Mouse (Mus musculus): ENCODE results near the gene Shc1. TPM values are rescaled to one million over a fixed set of nuclear protein-coding genes. Genes with fewer than 3 reads are reported as not detected.
"Not testable (repeated sequence)": the region's sequence is repeated elsewhere in the genome, so short reads cannot be mapped to it uniquely, and the experiment has no call there.

The Shc1 gene
- polyA plus RNA-seq, 1 experiment from 2014 or later, result 48.6 TPM

DNA sequence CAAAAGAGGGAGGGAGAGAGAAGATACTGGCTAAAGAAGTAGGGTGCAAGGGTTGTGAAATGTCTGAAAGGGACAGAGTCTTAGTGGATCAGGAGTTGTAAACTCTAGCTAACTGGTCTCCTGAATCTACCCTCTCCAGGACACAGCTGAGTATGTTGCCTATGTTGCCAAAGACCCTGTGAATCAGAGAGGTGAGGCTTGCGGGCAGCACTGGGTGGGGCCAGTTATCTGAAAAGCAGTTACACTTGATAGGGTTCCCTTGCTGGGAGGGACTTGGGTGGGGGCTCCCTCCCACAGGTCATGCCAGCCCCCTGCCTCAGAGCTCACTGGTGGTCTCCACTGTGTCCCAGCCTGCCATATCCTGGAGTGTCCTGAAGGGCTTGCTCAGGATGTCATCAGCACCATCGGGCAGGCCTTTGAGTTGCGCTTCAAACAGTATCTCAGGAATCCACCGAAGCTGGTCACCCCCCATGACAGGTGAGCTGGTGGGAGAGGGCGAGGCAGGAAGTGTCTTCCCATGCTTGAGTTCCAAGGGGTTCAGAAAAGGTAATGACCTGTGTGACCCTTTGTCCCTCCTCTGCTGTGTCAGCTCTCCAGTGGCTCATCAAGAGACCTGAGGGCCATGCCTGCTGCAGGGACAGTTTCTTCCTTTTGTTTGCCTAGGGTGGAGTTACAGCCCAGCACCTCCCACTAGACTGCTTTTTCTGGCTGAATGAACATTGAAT, 6.3 kb downstream of the Shc1 start:
- no peak overlapping the region for H3K9ac ChIP-seq (ENCODE audit: low read depth, low read length)
- no peak overlapping the region for H3K4me3 ChIP-seq (ENCODE audit: low read depth, low read length)
- 0 out of 2 replicates have a peak, but pooled peaks have one; percentile 3 for TF ChIP-seq CTCF (IDR thresholded peaks at IDR 0.05; ENCODE audit: low read depth)
- H3K9me3 ChIP-seq (ENCODE audit: control insufficient read depth), result no peaks in the 10 kb centered on the region
- H3K27ac ChIP-seq (ENCODE audit: low read depth, low read length), result 0 out of 2 replicates have a peak overlapping the region, but pooled peaks have one; percentile 15
- peaks cover 40% of the 10 kb centered on the region for H3K36me3 ChIP-seq (ENCODE audit: control insufficient read depth, insufficient read depth)
- H3K4me1 ChIP-seq (replicated peaks; ENCODE audit: control insufficient read depth, insufficient read depth, low read length), result peaks cover 9% of the 10 kb centered on the region
- ATAC-seq, result no peak
- H3K4me2 ChIP-seq (replicated peaks; ENCODE audit: low read depth), result 0 out of 2 replicates have a peak overlapping the region, but pooled peaks have one; percentile 6
- 41% methylated on average over 5 of the region's 5 CpGs for WGBS
- no peaks in the 10 kb centered on the region for H3K27me3 ChIP-seq (replicated peaks; ENCODE audit: control insufficient read depth, insufficient read depth, low read length)

- peaks cover 9% of the 10 kb centered on the region for H3K4me1 ChIP-seq (replicated peaks; ENCODE audit: control insufficient read depth, insufficient read depth, low read length)
- H3K9ac ChIP-seq (ENCODE audit: low read depth, low read length), result no peak overlapping the region
- peaks cover 40% of the 10 kb centered on the region for H3K36me3 ChIP-seq (ENCODE audit: control insufficient read depth, insufficient read depth)
- ATAC-seq, result no peak
- H3K4me3 ChIP-seq (ENCODE audit: low read depth, low read length), result no peak overlapping the region
- H3K27me3 ChIP-seq (replicated peaks; ENCODE audit: control insufficient read depth, insufficient read depth, low read length), result no peaks in the 10 kb centered on the region
- H3K27ac ChIP-seq (ENCODE audit: low read depth, low read length), result no peak overlapping the region
- no peak for TF ChIP-seq CTCF (IDR thresholded peaks at IDR 0.05; ENCODE audit: low read depth)
- WGBS, result 64% methylated on average over 5 of the region's 5 CpGs
- H3K4me2 ChIP-seq (replicated peaks; ENCODE audit: low read depth), result no peak overlapping the region
- no peaks in the 10 kb centered on the region for H3K9me3 ChIP-seq (ENCODE audit: control insufficient read depth)
Observed at GRCm38 (mm10) chr3:89425141-89425525, 6.9 kb downstream of the Shc1 start.

GRCm38 (mm10) chr3:89425876-89426275, 7.6 kb downstream of the Shc1 start:
- no peaks in the 10 kb centered on the region for H3K27me3 ChIP-seq (replicated peaks; ENCODE audit: control insufficient read depth, insufficient read depth, low read length)
- peaks cover 40% of the 10 kb centered on the region for H3K36me3 ChIP-seq (ENCODE audit: control insufficient read depth, insufficient read depth)
- ATAC-seq, result no peak
- no peak overlapping the region for H3K4me3 ChIP-seq (ENCODE audit: low read depth, low read length)
- TF ChIP-seq CTCF (IDR thresholded peaks at IDR 0.05; ENCODE audit: low read depth), result no peak
- 94% methylated on average over 4 of the region's 4 CpGs for WGBS
- H3K4me2 ChIP-seq (replicated peaks; ENCODE audit: low read depth), result no peak overlapping the region
- H3K9ac ChIP-seq (ENCODE audit: low read depth, low read length), result no peak overlapping the region
- H3K27ac ChIP-seq (ENCODE audit: low read depth, low read length), result no peak overlapping the region
- H3K4me1 ChIP-seq (replicated peaks; ENCODE audit: control insufficient read depth, insufficient read depth, low read length), result peaks cover 8% of the 10 kb centered on the region
- H3K9me3 ChIP-seq (ENCODE audit: control insufficient read depth), result no peaks in the 10 kb centered on the region

DNA sequence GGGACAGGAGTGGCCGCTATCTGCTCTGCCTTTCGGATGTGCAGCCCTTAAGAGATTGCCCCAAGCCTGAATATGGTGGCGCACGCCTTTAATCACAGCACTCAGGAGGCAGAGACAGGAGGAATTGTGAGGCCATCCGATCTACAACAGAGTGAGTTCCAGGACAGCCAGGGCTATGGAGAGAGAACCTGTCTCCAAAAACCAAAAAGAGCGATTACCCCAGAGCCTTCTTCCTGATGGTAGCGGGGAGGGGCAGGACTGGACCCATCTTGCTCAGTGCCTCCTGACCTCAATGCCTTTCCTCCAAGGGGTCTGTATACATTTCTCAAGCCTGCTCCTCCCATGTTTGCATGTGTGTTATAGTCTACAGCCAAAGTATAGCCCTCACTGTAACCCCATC, 10.8 kb downstream of the Shc1 start:
- H3K27me3 ChIP-seq (replicated peaks; ENCODE audit: control insufficient read depth, insufficient read depth, low read length); H3K9ac ChIP-seq (ENCODE audit: low read depth, low read length); H3K9me3 ChIP-seq (ENCODE audit: control insufficient read depth); H3K4me1 ChIP-seq (replicated peaks; ENCODE audit: control insufficient read depth, insufficient read depth, low read length); ATAC-seq; H3K4me3 ChIP-seq (ENCODE audit: low read depth, low read length); H3K4me2 ChIP-seq (replicated peaks; ENCODE audit: low read depth); H3K27ac ChIP-seq (ENCODE audit: low read depth, low read length): not testable (repeated sequence)
- WGBS, result 92% methylated on average over 7 of the region's 7 CpGs
- H3K36me3 ChIP-seq (ENCODE audit: control insufficient read depth, insufficient read depth), result peaks cover 45% of the 10 kb centered on the region

DNA sequence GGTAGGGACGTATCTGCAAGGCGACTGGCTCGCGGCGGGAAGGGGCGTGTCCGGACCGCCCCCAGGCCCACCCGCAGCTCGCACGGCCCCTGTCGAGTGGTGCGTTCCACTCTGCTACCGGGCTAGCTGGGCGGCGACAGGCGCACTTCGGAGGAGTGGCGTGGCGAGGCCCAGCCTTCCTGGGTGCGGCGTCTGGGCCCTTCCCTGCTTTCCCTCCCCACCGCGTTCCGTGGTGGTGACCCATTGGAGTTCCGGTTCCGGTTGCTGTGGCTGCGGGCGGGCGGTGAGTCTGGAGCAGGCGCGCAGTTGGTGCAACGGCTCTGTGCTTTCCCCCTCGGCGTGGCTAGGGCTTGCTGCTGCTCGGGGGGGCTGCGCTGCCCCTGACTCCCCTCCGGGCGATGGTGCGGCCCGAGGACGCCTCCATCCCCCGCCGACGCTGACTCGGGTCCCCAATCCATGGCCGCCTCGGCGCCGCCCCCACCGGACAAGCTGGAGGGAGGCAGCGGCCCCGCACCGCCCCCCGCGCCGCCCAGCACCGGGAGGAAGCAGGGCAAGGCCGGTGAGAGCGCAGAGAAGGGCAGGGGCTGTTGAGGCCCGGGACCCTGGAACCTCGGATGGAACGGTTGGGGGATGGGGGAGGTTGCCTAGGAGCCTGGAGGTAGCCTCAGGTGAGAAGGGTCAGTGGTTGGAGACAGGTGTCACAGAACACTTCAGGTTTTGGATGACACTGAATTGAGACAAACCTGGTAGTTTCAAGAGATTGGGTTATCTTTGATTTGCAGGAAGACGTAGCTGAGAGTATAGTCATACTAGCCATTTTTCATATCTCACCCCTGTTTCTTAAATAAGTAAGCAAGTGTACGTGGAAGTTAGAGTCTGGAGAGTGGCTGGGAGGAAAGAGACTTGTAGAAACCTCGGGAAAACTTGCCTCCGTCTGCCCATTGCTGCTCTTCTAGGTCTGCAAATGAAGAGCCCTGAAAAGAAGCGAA, 12.2 kb downstream of the Shc1 start, which contains the start of gene Pygo2:
Pygo2 (plus strand) TSS at position 44 of the 989 bp plus-strand sequence.
- H3K4me2 ChIP-seq (replicated peaks; ENCODE audit: low read depth), result peak within 1 kb of the TSS; percentile 91
- H3K27me3 ChIP-seq (replicated peaks; ENCODE audit: control insufficient read depth, insufficient read depth, low read length), result no peaks in the 10 kb centered on the region
- peak within 1 kb of the TSS; percentile 91 for H3K9ac ChIP-seq (ENCODE audit: low read depth, low read length)
- ATAC-seq, result peak; percentile 97
- WGBS, result 2% methylated on average over 65 of the region's 68 CpGs
- H3K4me1 ChIP-seq (replicated peaks; ENCODE audit: control insufficient read depth, insufficient read depth, low read length), result 0 out of 2 replicates have a peak, but pooled peaks cover 7% of the 10 kb centered on the region
- no peak for TF ChIP-seq CTCF (IDR thresholded peaks at IDR 0.05; ENCODE audit: low read depth)
- H3K4me3 ChIP-seq (ENCODE audit: low read depth, low read length), result peak within 1 kb of the TSS; percentile 94
- H3K27ac ChIP-seq (ENCODE audit: low read depth, low read length), result peak within 1 kb of the TSS; percentile 71
- H3K36me3 ChIP-seq (ENCODE audit: control insufficient read depth, insufficient read depth), result peaks cover 42% of the 10 kb centered on the region
- H3K9me3 ChIP-seq (ENCODE audit: control insufficient read depth), result no peaks in the 10 kb centered on the region

GRCm38 (mm10) chr3:89432606-89433005, 14.4 kb downstream of the Shc1 start:
- ATAC-seq, result no peak
- 0 out of 2 replicates have a peak, but pooled peaks cover 7% of the 10 kb centered on the region for H3K4me1 ChIP-seq (replicated peaks; ENCODE audit: control insufficient read depth, insufficient read depth, low read length)
- H3K27ac ChIP-seq (ENCODE audit: low read depth, low read length), result no peak overlapping the region
- no peak overlapping the region for H3K9ac ChIP-seq (ENCODE audit: low read depth, low read length)
- no peaks in the 10 kb centered on the region for H3K27me3 ChIP-seq (replicated peaks; ENCODE audit: control insufficient read depth, insufficient read depth, low read length)
- no peaks in the 10 kb centered on the region for H3K9me3 ChIP-seq (ENCODE audit: control insufficient read depth)
- WGBS, result 95% methylated on average over 8 of the region's 8 CpGs
- H3K36me3 ChIP-seq (ENCODE audit: control insufficient read depth, insufficient read depth), result peaks cover 27% of the 10 kb centered on the region
- TF ChIP-seq CTCF (IDR thresholded peaks at IDR 0.05; ENCODE audit: low read depth), result no peak
- no peak overlapping the region for H3K4me2 ChIP-seq (replicated peaks; ENCODE audit: low read depth)
- no peak overlapping the region for H3K4me3 ChIP-seq (ENCODE audit: low read depth, low read length)
